Mouse (Mus musculus) spleen, adult 2 months (tissue): ENCODE data around the gene Zfp185.

Source experiments
- CTCF ChIP-seq: fragments of 200-500 bp; IDR thresholded peaks from 2 replicates; pipeline ENCODE4 v1.5.1; 2011; ENCODE audit warnings: mild to moderate bottlenecking, inconsistent platforms; ENCODE audit not compliant: insufficient read depth, insufficient read length, insufficient replicate concordance; ENCODE audit errors: extremely low read depth
- POLR2A ChIP-seq: fragments of 200-500 bp; IDR thresholded peaks from 2 replicates; pipeline ENCODE4 v1.6.1; 2011; ENCODE audit warnings: low read depth, low read length, inconsistent platforms

GRCm38 (mm10) chrX:73003110-73003509, 16.0 kb downstream of the Zfp185 start:
- TF ChIP-seq CTCF, result no peak
- TF ChIP-seq POLR2A, result no peak
